Mouse (Mus musculus) neutrophil, adult 5-6 weeks (primary cell): Measurements from ENCODE around the gene Gm5128. TPM values are rescaled to one million over a fixed set of nuclear protein-coding genes. Genes with fewer than 3 reads are reported as not detected.
"Not testable (repeated sequence)": the region's sequence is repeated elsewhere in the genome, so short reads cannot be mapped to it uniquely, and the experiment has no call there.

Experiments used
- ATAC-seq: fragments of 151-379, 151-347 bp; 2 replicates; pipeline ENCODE4 v1.8.0; 2017; ENCODE audit warnings: mild to moderate bottlenecking, moderate TSS enrichment; ENCODE audit not compliant: insufficient number of reproducible peaks, poor library complexity, low FRiP score, severe bottlenecking; ENCODE audit errors: extremely low read depth
- total RNA-seq: library from RNA; stranded (forward); fragments of 200-1000 nt; gene quantifications from 2 replicates; pipeline ENCODE4 v1.2.3, GENCODE M21; 2017

The Gm5128 gene
- total RNA-seq = not detected in 2 replicates

DNA sequence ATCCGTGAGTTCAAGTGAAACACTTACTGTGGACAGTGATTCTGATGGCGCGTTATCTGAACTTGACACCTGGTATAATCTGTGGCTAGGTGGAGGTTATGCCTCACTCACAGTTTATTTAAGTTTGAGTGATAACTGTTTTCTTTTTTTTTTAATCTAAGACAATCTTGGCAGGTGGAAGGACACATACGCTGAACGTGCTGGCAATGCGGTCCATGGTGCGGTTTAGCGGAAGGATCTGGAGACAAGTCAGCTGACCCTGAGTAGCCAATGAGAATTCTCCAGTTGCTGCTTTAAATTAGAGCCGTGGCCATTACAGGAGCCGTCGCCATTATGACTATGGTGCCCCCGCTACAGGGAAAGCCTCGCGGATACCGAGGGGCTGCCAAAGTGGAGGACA is at the start of gene Gm5128:
Gene Gm5128 (plus strand): TSS at position 301 of the 400 bp plus-strand sequence.
- ATAC-seq = not testable (repeated sequence)

DNA sequence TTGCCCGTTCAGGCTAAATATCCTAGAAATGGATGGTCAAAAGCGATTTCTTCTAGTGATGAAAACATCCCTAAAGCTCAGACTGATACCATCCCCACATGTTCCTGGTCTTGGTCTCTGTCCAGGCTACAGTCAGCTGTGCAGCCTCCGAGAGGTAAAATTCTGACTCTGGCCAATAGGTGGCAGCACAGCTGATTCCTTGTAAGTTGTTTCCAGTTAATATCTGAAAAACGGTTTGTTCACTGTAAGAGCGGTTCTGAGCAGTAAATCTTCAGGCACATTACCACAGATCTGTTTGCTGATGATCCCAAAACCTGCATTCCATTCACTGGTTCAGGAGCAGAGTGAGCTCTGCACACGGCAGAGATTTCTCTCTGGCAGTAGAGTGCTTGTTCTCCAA is 12.4 kb upstream of the Gm5128 start:
- ATAC-seq = not testable (repeated sequence)

DNA sequence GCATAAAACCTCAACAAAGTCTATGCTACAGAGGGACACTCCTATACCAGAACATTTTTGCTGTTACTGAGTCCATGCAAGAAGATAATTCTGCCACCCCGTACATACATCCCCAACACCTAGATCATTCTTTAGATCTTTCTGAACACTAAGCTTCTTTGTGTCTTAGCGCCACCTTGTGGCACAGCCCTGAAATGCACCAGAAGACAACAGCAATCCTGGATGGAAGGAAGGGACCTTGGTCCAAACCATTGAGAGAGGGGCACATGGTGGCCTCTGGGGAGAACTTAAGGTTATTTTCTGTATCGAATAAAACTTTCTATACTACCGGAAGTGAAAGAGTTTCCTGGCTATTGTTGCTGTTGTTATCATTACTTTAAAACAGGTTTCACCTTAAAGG is 11.1 kb upstream of the Gm5128 start:
- 0 out of 2 replicates have a peak, but pooled peaks have one; percentile 41 for ATAC-seq

DNA sequence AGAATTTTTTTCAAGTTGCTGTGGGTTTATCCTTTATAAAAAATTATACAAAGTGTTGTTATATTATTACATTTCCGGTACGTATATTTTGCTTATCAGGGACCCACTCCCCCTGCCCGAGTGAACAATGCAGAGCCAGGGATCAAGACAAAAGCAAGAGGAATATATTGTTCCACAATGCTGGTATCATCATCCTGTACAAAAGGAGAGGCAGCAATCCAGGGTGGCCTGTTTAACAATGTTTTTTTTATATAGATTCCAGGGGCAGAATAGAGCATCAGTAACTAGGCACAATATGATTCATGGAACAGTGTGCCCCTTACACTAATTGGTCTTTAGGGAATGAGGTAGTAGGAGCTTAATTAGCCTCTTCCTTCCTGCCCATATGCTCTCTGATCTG is 30.5 kb downstream of the Gm5128 start:
- not testable (repeated sequence) for ATAC-seq

DNA sequence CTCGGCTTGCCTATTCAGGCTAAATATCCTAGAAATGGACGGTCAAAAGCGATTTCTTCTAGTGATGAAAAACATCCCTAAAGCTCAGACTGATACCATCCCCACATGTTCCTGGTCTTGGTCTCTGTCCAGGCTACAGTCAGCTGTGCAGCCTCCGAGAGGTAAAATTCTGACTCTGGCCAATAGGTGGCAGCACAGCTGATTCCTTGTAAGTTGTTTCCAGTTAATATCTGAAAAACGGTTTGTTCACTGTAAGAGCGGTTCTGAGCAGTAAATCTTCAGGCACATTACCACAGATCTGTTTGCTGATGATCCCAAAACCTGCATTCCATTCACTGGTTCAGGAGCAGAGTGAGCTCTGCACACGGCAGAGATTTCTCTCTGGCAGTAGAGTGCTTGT is 48.1 kb downstream of the Gm5128 start:
- ATAC-seq = not testable (repeated sequence)

DNA sequence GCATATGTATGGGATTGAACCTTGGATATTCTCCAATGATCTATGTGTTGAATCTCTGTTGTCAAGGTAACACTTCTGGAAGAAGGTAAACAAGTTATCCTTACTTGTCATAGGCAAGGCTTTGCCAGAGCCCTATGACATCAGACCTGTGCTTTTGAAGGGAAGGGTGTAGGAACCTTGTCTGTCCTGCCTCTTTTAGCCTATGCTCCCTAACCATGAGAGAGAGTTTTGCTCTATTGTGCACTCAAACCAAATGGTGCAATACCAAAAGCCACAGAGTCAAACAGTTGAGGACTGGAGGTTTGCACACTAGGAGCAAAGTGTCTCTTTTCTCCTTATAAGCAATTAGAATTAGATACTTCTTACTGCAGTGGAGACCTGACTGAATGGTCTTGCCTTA is 48.7 kb downstream of the Gm5128 start:
- ATAC-seq = not testable (repeated sequence)

DNA sequence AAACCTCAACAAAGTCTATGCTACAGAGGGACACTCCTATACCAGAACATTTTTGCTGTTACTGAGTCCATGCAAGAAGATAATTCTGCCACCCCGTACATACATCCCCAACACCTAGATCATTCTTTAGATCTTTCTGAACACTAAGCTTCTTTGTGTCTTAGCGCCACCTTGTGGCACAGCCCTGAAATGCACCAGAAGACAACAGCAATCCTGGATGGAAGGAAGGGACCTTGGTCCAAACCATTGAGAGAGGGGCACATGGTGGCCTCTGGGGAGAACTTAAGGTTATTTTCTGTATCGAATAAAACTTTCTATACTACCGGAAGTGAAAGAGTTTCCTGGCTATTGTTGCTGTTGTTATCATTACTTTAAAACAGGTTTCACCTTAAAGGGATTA is 49.4 kb downstream of the Gm5128 start:
- 0 out of 2 replicates have a peak, but pooled peaks have one; percentile 55 for ATAC-seq

Other genes with a start within 250 kb of the Gm5128 start
- gene Gm15023, start 195.7 kb upstream of the Gm5128 start, total RNA-seq = not detected in 2 replicates
- gene Tceal6, start 162.6 kb upstream of the Gm5128 start, total RNA-seq = not detected in 2 replicates
- not detected in 2 replicates for gene Pramel3, start 71.0 kb upstream of the Gm5128 start, total RNA-seq
- not detected in 2 replicates for gene Gm7903, start 60.6 kb downstream of the Gm5128 start, total RNA-seq
- not detected in 2 replicates for gene AV320801, start 121.3 kb downstream of the Gm5128 start, total RNA-seq
- gene Nxf7, start 225.5 kb downstream of the Gm5128 start, total RNA-seq = not detected in 2 replicates